Mouse (Mus musculus): ENCODE data around the gene Copb1.

Gene Copb1

GRCm38 (mm10) chr7:114193284-114194067, 61.0 kb downstream of the Copb1 start:
- in situ Hi-C loops (cut with MboI; ENCODE audit: low pct_unique_long_range_greater_than_20kb in 1 of 2, low sequenced_read_pairs in 2 of 2, unreplicated experiment in 1 of 2), result loop anchor here in 1 of 2 experiments (25.0 kb wide), 1 partner anchor 431 kb away; the partner anchor contains the start of gene Spon1

DNA sequence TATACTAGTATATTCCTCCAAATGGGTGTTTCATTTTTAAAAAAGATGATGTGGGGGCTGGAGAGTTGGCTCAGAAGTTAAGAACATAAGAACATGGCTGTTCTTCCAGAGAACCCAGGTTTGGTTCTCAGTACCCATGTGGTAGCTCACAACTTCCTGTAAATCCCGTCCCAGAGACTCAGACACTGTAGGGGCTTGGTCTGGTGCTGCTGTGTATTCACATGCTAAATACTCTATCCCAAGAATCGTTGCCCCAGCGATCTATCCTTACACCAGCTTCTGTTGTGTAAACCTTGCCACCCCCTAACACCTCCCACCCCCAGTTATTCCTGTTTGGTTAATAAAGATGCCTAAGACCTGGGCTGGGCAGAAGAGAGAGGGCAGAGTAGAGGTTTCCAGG, 61.9 kb downstream of the Copb1 start:
- in situ Hi-C loops (cut with MboI; ENCODE audit: low pct_unique_long_range_greater_than_20kb in 1 of 2, low sequenced_read_pairs in 2 of 2, unreplicated experiment in 1 of 2), result loop anchor here in 1 of 2 experiments (25.0 kb wide), 1 partner anchor 430 kb away; the partner anchor contains the start of gene Spon1

DNA sequence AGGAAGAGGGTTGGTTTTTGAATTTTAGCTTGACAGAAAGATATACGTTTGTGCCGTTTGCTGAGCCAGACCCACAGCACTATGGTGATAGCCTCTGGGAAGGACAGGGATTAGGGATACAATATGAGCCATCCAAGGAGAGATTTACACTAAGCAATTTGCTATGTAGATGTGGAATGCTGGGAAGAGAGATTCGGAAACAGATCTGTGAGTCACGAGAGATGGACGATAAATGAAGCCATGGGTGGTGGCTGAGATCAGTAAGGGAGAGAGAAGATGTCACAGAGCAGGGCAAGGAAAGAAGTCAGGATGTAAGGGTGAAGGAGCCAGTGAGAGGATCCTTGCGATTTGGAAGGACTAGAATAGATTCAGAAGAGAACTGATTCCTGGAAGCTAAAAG, 71.1 kb downstream of the Copb1 start:
- in situ Hi-C loops (cut with MboI; ENCODE audit: low pct_unique_long_range_greater_than_20kb in 1 of 2, low sequenced_read_pairs in 2 of 2, unreplicated experiment in 1 of 2), result loop anchor here in 1 of 2 experiments (25.0 kb wide), 1 partner anchor 421 kb away; the partner anchor contains the start of gene Spon1

DNA sequence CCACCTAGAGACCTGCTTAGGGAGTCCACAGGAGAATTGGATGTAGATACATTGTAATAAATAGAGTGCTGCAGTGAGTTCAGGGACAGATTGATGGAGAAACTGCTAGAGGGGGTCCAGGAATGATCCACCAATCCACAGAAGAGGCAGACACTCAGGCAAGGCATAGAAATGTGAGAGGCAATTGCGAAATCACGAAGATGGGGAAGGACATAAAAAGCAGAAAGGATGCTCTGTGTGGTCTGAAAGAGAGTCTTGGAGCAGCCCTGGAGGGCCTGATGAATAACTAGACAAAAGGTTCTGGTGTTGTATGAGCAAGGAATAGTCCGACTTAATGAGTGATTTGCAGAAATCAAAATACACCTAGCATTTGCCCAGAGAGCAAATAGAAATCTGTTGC, 71.8 kb downstream of the Copb1 start:
- in situ Hi-C loops (cut with MboI; ENCODE audit: low pct_unique_long_range_greater_than_20kb in 1 of 2, low sequenced_read_pairs in 2 of 2, unreplicated experiment in 1 of 2), result loop anchor here in 1 of 2 experiments (25.0 kb wide), 1 partner anchor 420 kb away; the partner anchor contains the start of gene Spon1

- in situ Hi-C loops (cut with MboI; ENCODE audit: low pct_unique_long_range_greater_than_20kb in 1 of 2, low sequenced_read_pairs in 2 of 2, unreplicated experiment in 1 of 2), result loop anchor here in 1 of 2 experiments (25.0 kb wide), 1 partner anchor 419 kb away; the partner anchor contains the start of gene Spon1
These were observed 73.1 kb downstream of the Copb1 start for GRCm38 (mm10) chr7:114181391-114181790.

GRCm38 (mm10) chr7:114176588-114176987, 77.9 kb downstream of the Copb1 start:
- in situ Hi-C loops (cut with MboI; ENCODE audit: low pct_unique_long_range_greater_than_20kb in 1 of 2, low sequenced_read_pairs in 2 of 2, unreplicated experiment in 1 of 2), result loop anchor here in 1 of 2 experiments (25.0 kb wide), 1 partner anchor 414 kb away; the partner anchor contains the start of gene Spon1

DNA sequence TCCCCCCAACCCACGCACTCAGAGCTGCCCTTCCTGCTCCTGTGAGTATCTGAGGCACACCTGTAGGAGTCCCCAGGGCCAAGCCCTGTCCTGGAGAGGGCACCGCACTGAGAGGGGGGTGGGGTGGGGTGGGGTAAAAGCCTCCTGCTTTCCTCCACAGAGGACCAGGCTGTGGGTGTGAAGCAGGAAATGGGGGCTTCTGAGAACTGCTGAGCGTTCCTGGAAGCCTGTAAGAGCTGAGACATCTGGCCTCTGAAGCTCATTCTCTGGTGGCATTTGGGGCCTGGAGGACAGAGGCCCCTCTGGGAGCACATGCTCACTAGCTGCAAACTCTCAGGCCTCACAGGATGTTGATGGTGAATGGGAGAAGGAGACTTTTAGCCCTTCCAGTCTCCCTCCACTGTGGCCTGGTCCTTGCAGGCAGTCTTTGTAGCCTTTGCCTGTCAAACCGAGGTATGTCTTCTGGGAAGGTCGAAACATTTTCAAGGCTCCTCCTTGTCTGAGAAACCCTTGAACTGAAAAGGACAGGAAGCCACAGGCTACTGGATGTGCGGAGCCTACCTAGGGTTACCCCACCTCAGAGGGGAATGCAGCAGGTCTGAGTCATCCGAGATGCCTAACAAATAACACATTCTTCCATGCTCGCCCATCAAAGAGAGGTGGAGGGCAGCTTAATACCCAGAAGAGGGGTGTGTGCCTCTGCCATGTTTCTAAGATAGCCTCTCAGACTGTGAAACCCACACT, 83.0 kb downstream of the Copb1 start:
- in situ Hi-C loops (cut with MboI; ENCODE audit: low pct_unique_long_range_greater_than_20kb in 1 of 2, low sequenced_read_pairs in 2 of 2, unreplicated experiment in 1 of 2), result no loop called here

- in situ Hi-C loops (cut with MboI; ENCODE audit: low pct_unique_long_range_greater_than_20kb in 1 of 2, low sequenced_read_pairs in 2 of 2, unreplicated experiment in 1 of 2), result no loop called here
These were observed 84.5 kb downstream of the Copb1 start for GRCm38 (mm10) chr7:114169996-114170395.

DNA sequence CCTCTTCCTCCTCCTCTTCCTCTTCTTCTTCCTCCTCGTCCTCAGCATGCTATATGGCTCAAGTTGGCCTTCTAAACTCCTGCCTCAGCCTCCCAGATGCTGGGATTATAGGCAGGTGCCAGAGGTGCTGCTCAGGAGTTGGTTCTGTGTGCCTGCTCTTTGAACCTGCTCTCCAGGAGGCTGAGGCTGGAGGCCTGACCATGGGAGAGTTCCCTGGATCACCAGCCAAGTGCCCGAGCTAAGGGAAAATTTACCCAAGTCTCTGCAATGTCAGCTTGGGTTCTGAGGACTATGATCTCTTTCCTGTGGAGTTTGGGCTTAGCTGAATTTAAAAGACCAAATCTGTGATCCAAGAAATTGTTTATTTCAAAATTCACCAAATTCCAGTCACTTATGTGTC, 85.1 kb downstream of the Copb1 start:
- in situ Hi-C loops (cut with MboI; ENCODE audit: low pct_unique_long_range_greater_than_20kb in 1 of 2, low sequenced_read_pairs in 2 of 2, unreplicated experiment in 1 of 2), result no loop called here
